Mouse (Mus musculus) thymus, adult 18-20 months (tissue): ENCODE measurements around the gene Bcl2.

Source experiments
- DNase-seq, 2 experiments: peaks; one replicate each; pipeline ENCODE4 v3.0.0; 2022; ENCODE audit warnings: mixed read lengths in 2 of 2

Gene Bcl2

GRCm38 (mm10) chr1:106583245-106584241 is 130.5 kb downstream of the Bcl2 start:
- no peak for DNase-seq

GRCm38 (mm10) chr1:106582810-106583209 is 131.3 kb downstream of the Bcl2 start:
- no peak for DNase-seq

- DNase-seq, result no peak
Measured at GRCm38 (mm10) chr1:106581812-106582211, 132.3 kb downstream of the Bcl2 start.

GRCm38 (mm10) chr1:106579768-106580167 is 134.3 kb downstream of the Bcl2 start:
- DNase-seq, result no peak

- no peak for DNase-seq
Measured at GRCm38 (mm10) chr1:106572506-106572905, 141.6 kb downstream of the Bcl2 start.

- no peak for DNase-seq
Measured at GRCm38 (mm10) chr1:106570870-106571269, 143.2 kb downstream of the Bcl2 start.

- DNase-seq, result no peak
Measured at GRCm38 (mm10) chr1:106570366-106570765, 143.7 kb downstream of the Bcl2 start.

- DNase-seq, result no peak
Measured at GRCm38 (mm10) chr1:106569674-106570073, 144.4 kb downstream of the Bcl2 start.

- DNase-seq, result no peak
Measured at GRCm38 (mm10) chr1:106568868-106569267, 145.2 kb downstream of the Bcl2 start.

GRCm38 (mm10) chr1:106567506-106567905 is 146.6 kb downstream of the Bcl2 start:
- DNase-seq, result no peak

- DNase-seq, result no peak
Measured at GRCm38 (mm10) chr1:106566120-106567086, 147.7 kb downstream of the Bcl2 start.

- DNase-seq, result no peak
Measured at GRCm38 (mm10) chr1:106565238-106565637, 148.8 kb downstream of the Bcl2 start.

GRCm38 (mm10) chr1:106564436-106564835 is 149.6 kb downstream of the Bcl2 start:
- DNase-seq, result no peak

- no peak for DNase-seq
Measured at GRCm38 (mm10) chr1:106562751-106563150, 151.3 kb downstream of the Bcl2 start.

GRCm38 (mm10) chr1:106561085-106561760 is 152.9 kb downstream of the Bcl2 start:
- no peak for DNase-seq

- no peak for DNase-seq
Measured at GRCm38 (mm10) chr1:106560105-106560504, 154.0 kb downstream of the Bcl2 start.

GRCm38 (mm10) chr1:106559116-106559605 is 154.9 kb downstream of the Bcl2 start:
- no peak for DNase-seq

GRCm38 (mm10) chr1:106555498-106556168 is 158.4 kb downstream of the Bcl2 start:
- DNase-seq, result no peak

GRCm38 (mm10) chr1:106553846-106554802 is 159.9 kb downstream of the Bcl2 start:
- DNase-seq, result no peak

GRCm38 (mm10) chr1:106552856-106553255 is 161.2 kb downstream of the Bcl2 start:
- no peak for DNase-seq

GRCm38 (mm10) chr1:106550580-106550979 is 163.5 kb downstream of the Bcl2 start:
- DNase-seq, result no peak
